Mouse (Mus musculus): ENCODE results near the gene Tgm6. TPM values are rescaled to one million over a fixed set of nuclear protein-coding genes. Genes with fewer than 3 reads are reported as not detected.

Tgm6 gene
- polyA plus RNA-seq, 1 experiment from 2014 or later = not detected

DNA sequence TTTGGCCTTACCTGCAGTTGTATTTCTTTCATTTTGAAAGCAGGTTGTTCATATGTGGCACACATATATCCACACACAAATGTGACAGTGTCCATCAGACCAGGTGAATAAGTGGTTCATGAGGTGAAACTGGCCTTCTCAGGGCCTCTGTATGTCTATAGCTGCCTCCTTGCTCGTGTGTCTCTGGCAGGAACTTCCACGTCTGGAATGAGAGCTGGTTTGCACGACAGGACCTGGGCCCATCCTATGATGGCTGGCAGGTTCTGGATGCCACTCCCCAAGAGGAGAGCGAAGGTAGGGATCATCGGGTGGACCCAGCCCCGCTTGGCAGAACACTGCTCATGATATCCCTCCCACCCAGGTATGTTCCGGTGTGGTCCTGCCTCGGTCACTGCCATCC, 30.8 kb downstream of the Tgm6 start:
- Histone ChIP-seq H3K27me3 (replicated peaks; ENCODE audit: control insufficient read depth, insufficient read depth, low read length) (no peaks in the 10 kb centered on the region), H3K4me2 (ENCODE audit: low read length) (no peak overlapping the region)
- ATAC-seq (replicated peaks; ENCODE audit: low FRiP score, low TSS enrichment, low read depth) = no peak

DNA sequence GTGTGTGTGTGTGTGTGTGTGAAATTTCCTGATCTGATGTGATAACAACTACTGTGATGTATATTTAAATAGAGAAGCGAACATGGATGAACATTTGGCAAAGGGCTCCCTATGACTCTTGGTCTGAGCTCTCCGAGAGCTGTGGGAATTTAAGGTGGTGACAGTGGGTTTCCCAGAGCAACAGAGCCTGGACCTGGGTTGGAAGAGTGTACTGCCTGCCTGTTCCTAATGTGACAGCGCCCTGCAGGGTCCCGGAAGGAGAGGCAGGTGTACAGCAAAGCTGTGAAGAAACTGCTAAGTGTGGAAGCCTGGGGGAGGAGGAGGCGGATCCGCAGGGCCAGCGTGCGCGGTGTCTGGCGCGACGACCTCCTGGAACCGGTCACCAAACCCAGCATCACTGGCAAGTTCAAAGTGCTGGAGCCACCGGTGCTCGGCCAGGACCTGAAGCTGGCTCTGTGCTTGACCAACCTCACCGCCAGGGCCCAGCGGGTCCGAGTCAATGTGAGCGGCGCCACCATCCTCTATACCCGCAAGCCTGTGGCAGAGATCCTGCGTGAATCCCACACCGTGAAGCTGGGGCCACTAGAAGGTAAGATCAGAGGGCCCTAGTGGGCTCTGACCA, 32.6 kb downstream of the Tgm6 start:
- Histone ChIP-seq H3K27me3 (replicated peaks; ENCODE audit: control insufficient read depth, insufficient read depth, low read length) (no peaks in the 10 kb centered on the region), H3K4me2 (ENCODE audit: low read length) (no peak overlapping the region), H3K4me3 (ENCODE audit: low read depth, low read length) (no peak overlapping the region), H3K27ac (ENCODE audit: low read depth) (no peak overlapping the region), H3K9ac (ENCODE audit: low read length) (no peak overlapping the region), H3K9me3 (ENCODE audit: control insufficient read depth, low read length) (no peaks in the 10 kb centered on the region), H3K4me1 (replicated peaks; ENCODE audit: control insufficient read depth, insufficient read depth, low read length) (no peaks in the 10 kb centered on the region), H3K36me3 (ENCODE audit: control insufficient read depth, insufficient read depth, low read length) (no peaks in the 10 kb centered on the region)
- DNase-seq (ENCODE audit: low spot score) (no peak), ATAC-seq (replicated peaks; ENCODE audit: low FRiP score, low TSS enrichment, low read depth) (no peak)
- WGBS = 80% methylated on average over 23 of the region's 23 CpGs

More for the DNA sequence above, 30.8 kb downstream of the Tgm6 start:
- no peak for DNase-seq (ENCODE audit: low spot score)
- no peaks in the 10 kb centered on the region for H3K9me3 ChIP-seq (ENCODE audit: control insufficient read depth, low read length)
- 87% methylated on average over 8 of the region's 8 CpGs for WGBS
- no peak overlapping the region for H3K9ac ChIP-seq (ENCODE audit: low read length)
- H3K4me1 ChIP-seq (replicated peaks; ENCODE audit: control insufficient read depth, insufficient read depth, low read length) = no peaks in the 10 kb centered on the region
- no peak overlapping the region for H3K27ac ChIP-seq (ENCODE audit: low read depth)
- no peaks in the 10 kb centered on the region for H3K36me3 ChIP-seq (ENCODE audit: control insufficient read depth, insufficient read depth, low read length)
- H3K4me3 ChIP-seq (ENCODE audit: low read depth, low read length) = no peak overlapping the region

DNA sequence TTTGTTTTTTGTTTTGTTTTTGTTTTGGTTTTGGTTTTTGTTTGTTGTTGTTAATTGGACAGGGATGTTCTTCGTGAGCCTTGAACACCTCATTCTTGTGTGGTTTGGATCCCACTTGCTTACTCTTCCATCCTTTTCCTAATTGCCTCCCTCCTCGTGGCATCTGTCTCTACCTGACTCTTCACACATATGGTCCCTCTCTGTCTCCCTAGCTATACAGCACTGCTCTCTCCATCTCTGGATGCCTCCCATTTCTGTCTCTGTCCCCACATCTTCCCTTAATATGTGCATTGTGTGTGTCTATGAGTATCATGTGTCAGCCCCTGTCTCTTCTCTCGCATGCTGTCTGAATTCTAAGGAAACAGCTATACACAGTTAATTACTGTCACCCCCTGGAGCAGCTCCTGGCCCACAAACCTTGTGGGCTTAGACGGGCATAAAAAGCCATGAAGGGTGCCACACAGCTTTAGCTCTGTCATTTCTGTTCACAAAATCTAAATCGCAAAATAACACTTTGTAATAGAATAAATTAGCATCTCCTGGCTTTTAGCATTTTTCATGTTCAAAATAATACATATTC, 34.0 kb downstream of the Tgm6 start:
- H3K9me3 ChIP-seq (ENCODE audit: control insufficient read depth, low read length) = no peaks in the 10 kb centered on the region
- H3K4me3 ChIP-seq (ENCODE audit: low read depth, low read length) = no peak overlapping the region
- 76% methylated on average over 5 of the region's 5 CpGs for WGBS
- H3K27ac ChIP-seq (ENCODE audit: low read depth) = no peak overlapping the region
- no peak overlapping the region for H3K4me2 ChIP-seq (ENCODE audit: low read length)
- no peaks in the 10 kb centered on the region for H3K27me3 ChIP-seq (replicated peaks; ENCODE audit: control insufficient read depth, insufficient read depth, low read length)
- no peak for DNase-seq (ENCODE audit: low spot score)
- H3K4me1 ChIP-seq (replicated peaks; ENCODE audit: control insufficient read depth, insufficient read depth, low read length) = no peaks in the 10 kb centered on the region
- no peaks in the 10 kb centered on the region for H3K36me3 ChIP-seq (ENCODE audit: control insufficient read depth, insufficient read depth, low read length)
- ATAC-seq (replicated peaks; ENCODE audit: low FRiP score, low TSS enrichment, low read depth) = no peak
- no peak overlapping the region for H3K9ac ChIP-seq (ENCODE audit: low read length)

DNA sequence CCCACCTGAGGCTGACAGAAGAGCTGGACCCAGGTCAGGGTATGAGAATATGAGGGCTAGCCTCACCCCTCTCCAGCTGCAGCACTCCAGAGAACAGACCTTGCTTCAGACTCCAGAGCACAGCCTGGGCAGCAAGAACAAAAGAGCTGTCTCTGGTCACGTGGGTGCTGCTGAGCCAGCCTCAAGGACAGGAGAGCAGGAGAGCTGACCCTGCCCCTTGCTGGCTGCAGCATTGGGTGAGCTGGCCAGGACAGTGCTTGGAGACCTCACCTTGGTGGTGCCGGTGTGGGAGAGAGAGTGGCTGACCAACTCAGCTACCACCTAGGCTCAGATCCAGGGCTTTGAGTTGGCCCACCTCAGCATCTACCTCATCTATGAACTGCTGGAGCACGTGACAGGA, 43.0 kb downstream of the Tgm6 start:
- no peaks in the 10 kb centered on the region for H3K4me1 ChIP-seq (replicated peaks; ENCODE audit: control insufficient read depth, insufficient read depth, low read length)
- H3K4me2 ChIP-seq (ENCODE audit: low read length) = no peak overlapping the region
- H3K27ac ChIP-seq (ENCODE audit: low read depth) = no peak overlapping the region
- 81% methylated on average over 3 of the region's 3 CpGs for WGBS
- H3K9ac ChIP-seq (ENCODE audit: low read length) = no peak overlapping the region
- no peak for ATAC-seq (replicated peaks; ENCODE audit: low FRiP score, low TSS enrichment, low read depth)
- H3K9me3 ChIP-seq (ENCODE audit: control insufficient read depth, low read length) = no peaks in the 10 kb centered on the region
- no peak overlapping the region for H3K4me3 ChIP-seq (ENCODE audit: low read depth, low read length)
- no peaks in the 10 kb centered on the region for H3K27me3 ChIP-seq (replicated peaks; ENCODE audit: control insufficient read depth, insufficient read depth, low read length)
- H3K36me3 ChIP-seq (ENCODE audit: control insufficient read depth, insufficient read depth, low read length) = no peaks in the 10 kb centered on the region
- no peak for DNase-seq (ENCODE audit: low spot score)

DNA sequence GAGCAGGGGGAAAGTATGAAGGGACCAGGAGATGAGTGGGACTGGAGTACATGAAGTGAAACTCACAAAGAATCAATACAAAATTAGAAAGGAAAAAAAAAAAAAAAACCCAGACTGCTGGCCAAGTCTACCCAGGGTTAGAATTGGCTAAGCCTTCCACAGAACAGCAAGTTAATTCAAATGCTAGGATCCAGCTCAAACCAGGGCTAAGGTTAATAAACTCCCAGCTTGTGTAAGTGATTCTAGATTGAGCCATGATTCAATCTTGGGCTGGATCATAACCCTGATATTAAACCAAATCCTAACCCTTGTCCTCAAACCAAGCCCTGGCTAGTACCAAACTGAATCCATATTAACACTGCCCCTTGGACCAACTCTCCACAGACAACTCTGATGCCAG, 43.6 kb downstream of the Tgm6 start:
- H3K36me3 ChIP-seq (ENCODE audit: control insufficient read depth, insufficient read depth, low read length) = no peaks in the 10 kb centered on the region
- H3K9me3 ChIP-seq (ENCODE audit: control insufficient read depth, low read length) = no peaks in the 10 kb centered on the region
- no peak overlapping the region for H3K4me2 ChIP-seq (ENCODE audit: low read length)
- H3K4me3 ChIP-seq (ENCODE audit: low read depth, low read length) = no peak overlapping the region
- no peak overlapping the region for H3K9ac ChIP-seq (ENCODE audit: low read length)
- H3K27me3 ChIP-seq (replicated peaks; ENCODE audit: control insufficient read depth, insufficient read depth, low read length) = no peaks in the 10 kb centered on the region
- DNase-seq (ENCODE audit: low spot score) (no peak), ATAC-seq (replicated peaks; ENCODE audit: low FRiP score, low TSS enrichment, low read depth) (no peak)
- H3K4me1 ChIP-seq (replicated peaks; ENCODE audit: control insufficient read depth, insufficient read depth, low read length) = no peaks in the 10 kb centered on the region
- H3K27ac ChIP-seq (ENCODE audit: low read depth) = no peak overlapping the region

DNA sequence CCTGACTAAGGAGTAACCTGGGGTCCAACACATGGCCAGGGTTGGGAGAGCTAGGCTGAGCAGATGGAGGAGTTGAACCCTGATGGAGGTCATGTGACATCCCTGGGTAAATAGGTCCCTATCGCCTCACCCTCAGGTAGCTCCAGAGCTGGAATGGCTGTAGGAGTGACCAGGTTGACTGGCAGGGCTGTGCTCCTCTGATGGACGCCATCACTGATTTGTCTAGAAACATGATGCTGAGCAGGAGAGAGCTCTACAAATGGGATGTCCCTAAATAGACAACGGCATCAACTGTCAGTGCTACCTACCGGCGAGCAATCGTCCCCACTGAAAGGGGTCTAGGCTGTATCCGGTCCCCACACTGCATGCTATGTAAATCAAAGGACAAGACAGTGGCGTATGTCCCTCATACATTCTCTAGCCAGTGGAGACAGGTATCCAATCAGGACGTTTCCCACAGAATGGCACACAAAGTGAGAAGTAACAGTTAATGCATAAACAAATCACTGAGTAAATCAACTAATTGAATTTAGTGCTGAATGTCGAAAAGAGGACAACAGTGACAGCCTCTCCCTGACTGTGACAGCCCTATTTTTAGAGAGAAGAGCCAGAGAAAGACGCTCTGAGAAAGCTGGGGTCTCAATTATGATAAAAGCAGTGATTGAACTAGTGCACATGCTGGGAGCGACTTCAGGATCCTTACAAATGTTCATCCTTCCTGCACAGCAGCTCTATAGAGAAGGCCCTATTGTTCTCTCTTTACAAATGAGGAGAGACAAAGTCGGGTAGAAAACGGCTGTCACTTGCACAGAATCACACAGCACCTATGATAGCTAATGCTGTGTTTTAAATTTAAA, 45.2 kb downstream of the Tgm6 start:
- no peaks in the 10 kb centered on the region for H3K27me3 ChIP-seq (replicated peaks; ENCODE audit: control insufficient read depth, insufficient read depth, low read length)
- WGBS = 71% methylated on average over 14 of the region's 14 CpGs

DNA sequence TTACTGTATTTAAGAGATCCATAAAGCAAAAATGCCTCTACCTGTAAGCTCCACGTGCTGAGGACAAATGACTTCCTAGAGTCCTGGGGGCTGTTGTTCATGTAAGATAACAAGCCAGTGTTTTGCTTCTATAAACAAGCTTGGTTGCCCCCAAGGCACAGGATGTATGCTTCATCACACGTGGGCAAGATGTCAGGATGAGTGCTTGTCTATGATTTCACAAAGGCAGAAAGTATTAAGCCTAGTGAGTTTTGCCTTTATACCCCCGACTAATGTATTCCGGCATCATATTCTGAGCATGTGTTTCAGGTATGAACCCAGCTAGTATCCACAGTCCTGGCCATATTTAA, 45.8 kb downstream of the Tgm6 start:
- Histone ChIP-seq H3K27ac (ENCODE audit: low read depth) (no peak overlapping the region), H3K9ac (ENCODE audit: low read length) (no peak overlapping the region), H3K4me1 (replicated peaks; ENCODE audit: control insufficient read depth, insufficient read depth, low read length) (no peaks in the 10 kb centered on the region), H3K4me3 (ENCODE audit: low read depth, low read length) (no peak overlapping the region), H3K36me3 (ENCODE audit: control insufficient read depth, insufficient read depth, low read length) (no peaks in the 10 kb centered on the region), H3K4me2 (ENCODE audit: low read length) (no peak overlapping the region), H3K27me3 (replicated peaks; ENCODE audit: control insufficient read depth, insufficient read depth, low read length) (no peaks in the 10 kb centered on the region), H3K9me3 (ENCODE audit: control insufficient read depth, low read length) (no peaks in the 10 kb centered on the region)
- WGBS = 54% methylated on average over 4 of the region's 4 CpGs
- ATAC-seq (replicated peaks; ENCODE audit: low FRiP score, low TSS enrichment, low read depth) (no peak), DNase-seq (ENCODE audit: low spot score) (no peak)

More for the DNA sequence above, 45.2 kb downstream of the Tgm6 start:
- ATAC-seq (replicated peaks; ENCODE audit: low FRiP score, low TSS enrichment, low read depth) (no peak), DNase-seq (ENCODE audit: low spot score) (no peak)
- H3K36me3 ChIP-seq (ENCODE audit: control insufficient read depth, insufficient read depth, low read length) = no peaks in the 10 kb centered on the region
- no peak overlapping the region for H3K9ac ChIP-seq (ENCODE audit: low read length)
- H3K4me2 ChIP-seq (ENCODE audit: low read length) = no peak overlapping the region
- H3K9me3 ChIP-seq (ENCODE audit: control insufficient read depth, low read length) = no peaks in the 10 kb centered on the region
- no peak overlapping the region for H3K4me3 ChIP-seq (ENCODE audit: low read depth, low read length)
- H3K27ac ChIP-seq (ENCODE audit: low read depth) = no peak overlapping the region
- no peaks in the 10 kb centered on the region for H3K4me1 ChIP-seq (replicated peaks; ENCODE audit: control insufficient read depth, insufficient read depth, low read length)

DNA sequence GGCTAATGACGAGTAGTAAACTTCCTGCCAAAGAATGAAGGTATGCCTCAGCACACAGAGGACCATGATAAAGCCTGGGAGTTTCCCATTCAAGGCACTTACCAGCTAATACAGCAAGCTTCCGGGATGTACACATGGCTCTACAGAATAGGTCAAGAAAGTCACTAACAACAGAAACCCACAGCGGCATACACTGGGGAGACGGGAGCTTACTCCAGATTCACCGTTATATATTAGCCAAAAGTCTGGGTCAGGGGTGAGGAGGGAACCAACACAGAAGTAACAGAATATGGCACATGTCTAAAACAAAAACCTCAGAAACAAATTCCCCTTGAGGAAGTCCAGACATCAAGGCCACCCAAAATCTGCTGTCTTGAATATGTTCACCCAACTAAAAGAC, 50.5 kb downstream of the Tgm6 start:
- Histone ChIP-seq H3K27ac (ENCODE audit: low read depth) (no peak overlapping the region), H3K4me2 (ENCODE audit: low read length) (no peak overlapping the region), H3K36me3 (ENCODE audit: control insufficient read depth, insufficient read depth, low read length) (peaks cover 11% of the 10 kb centered on the region), H3K4me3 (ENCODE audit: low read depth, low read length) (no peak overlapping the region), H3K9ac (ENCODE audit: low read length) (no peak overlapping the region), H3K4me1 (replicated peaks; ENCODE audit: control insufficient read depth, insufficient read depth, low read length) (no peaks in the 10 kb centered on the region), H3K9me3 (ENCODE audit: control insufficient read depth, low read length) (no peaks in the 10 kb centered on the region), H3K27me3 (replicated peaks; ENCODE audit: control insufficient read depth, insufficient read depth, low read length) (no peaks in the 10 kb centered on the region)
- ATAC-seq (replicated peaks; ENCODE audit: low FRiP score, low TSS enrichment, low read depth) (no peak), DNase-seq (ENCODE audit: low spot score) (no peak)
- WGBS = 69% methylated on average over 5 of the region's 5 CpGs
